ENCODE assay signal across 21 mouse cellular contexts in genomic region chr13:99121096-99121495, GRCm38 (mm10).
DNase-seq lines count a peak whose midpoint lies in the region; ATAC-seq lines count a peak whose summit lies in the region.
"Had no signal": no experiment of that assay in that cellular context is flagged by ENCODE, and none has a peak within 500 bp of the region (broad histone marks: within the 10 kb centered on the region; RNA-seq: fewer than 3 reads in every experiment).

No protein-coding gene starts in this region.

- no peak overlapping the region for H3K4me3 ChIP-seq in heart, embryonic 11.5 days (ENCODE audit: low read depth, low read length)
- H3K4me3 ChIP-seq in midbrain, embryonic 11.5 days (ENCODE audit: low read depth, low read length), result no peak overlapping the region
- H3K4me3 ChIP-seq in midbrain, embryonic 10.5 days, result no peak overlapping the region

- no peaks in the 10 kb centered on the region for H3K27me3 ChIP-seq in heart, embryonic 11.5 days (ENCODE audit: control insufficient read depth, insufficient read depth, low read length)
- no peaks in the 10 kb centered on the region for H3K27me3 ChIP-seq in midbrain, embryonic 11.5 days (ENCODE audit: control insufficient read depth, insufficient read depth, low read length)
- no peaks in the 10 kb centered on the region for H3K27me3 ChIP-seq in midbrain, embryonic 10.5 days (ENCODE audit: low read depth, poor library complexity, severe bottlenecking)
- H3K27me3 ChIP-seq: CH12.LX, Patski had no signal

- ATAC-seq in heart, embryonic 11.5 days (replicated peaks; ENCODE audit: insufficient number of reproducible peaks, low FRiP score, low TSS enrichment), result no peak
- ATAC-seq in midbrain, embryonic 11.5 days (ENCODE audit: low FRiP score), result no peak
- ATAC-seq: activated CD4-positive, CD25-positive, alpha-beta regulatory T cell, adult 4 months; CD4-positive, CD25-positive, alpha-beta regulatory T cell, adult 4 months; Patski had no signal

- no peaks in the 10 kb centered on the region for H3K9me3 ChIP-seq in heart, embryonic 11.5 days (replicated peaks; ENCODE audit: control insufficient read depth, low read length)
- no peaks in the 10 kb centered on the region for H3K9me3 ChIP-seq in midbrain, embryonic 11.5 days (ENCODE audit: control insufficient read depth, low read length)
- no peaks in the 10 kb centered on the region for H3K9me3 ChIP-seq in midbrain, embryonic 10.5 days (replicated peaks)
- H3K9me3 ChIP-seq: G1E had no signal

- H3K4me1 ChIP-seq in heart, embryonic 11.5 days (ENCODE audit: control insufficient read depth, insufficient read depth, low read length), result peaks cover 9% of the 10 kb centered on the region; the same call in 1 of the 2 replicates
- no peaks in the 10 kb centered on the region for H3K4me1 ChIP-seq in midbrain, embryonic 11.5 days (ENCODE audit: control insufficient read depth, insufficient read depth, low read length)
- H3K4me1 ChIP-seq in midbrain, embryonic 10.5 days, result peaks cover 13% of the 10 kb centered on the region

- H3K9ac ChIP-seq in heart, embryonic 11.5 days (ENCODE audit: low read depth, low read length), result no peak overlapping the region
- no peak overlapping the region for H3K9ac ChIP-seq in midbrain, embryonic 11.5 days (ENCODE audit: low read length)

- 91% methylated on average over 4 of the region's 4 CpGs for WGBS in heart, embryonic 11.5 days (ENCODE audit: insufficient replicate concordance)
- 94% methylated on average over 4 of the region's 4 CpGs for WGBS in midbrain, embryonic 11.5 days
- 97% methylated on average over 4 of the region's 4 CpGs for WGBS in midbrain, embryonic 10.5 days

- no peak overlapping the region for H3K27ac ChIP-seq in heart, embryonic 11.5 days (ENCODE audit: low read depth, low read length)
- no peak overlapping the region for H3K27ac ChIP-seq in midbrain, embryonic 11.5 days (ENCODE audit: low read depth, low read length)
- no peak overlapping the region for H3K27ac ChIP-seq in midbrain, embryonic 10.5 days (replicated peaks)

- peak; percentile 79 for DNase-seq in heart, adult 11 months
- DNase-seq in midbrain, embryonic 11.5 days (ENCODE audit: low spot score, missing footprints), result peak; percentile 61
- no peak for DNase-seq in midbrain, embryonic 10.5 days (ENCODE audit: low spot score)
- DNase-seq in testis, postnatal 10 days (ENCODE audit: low spot score), result peak; percentile 29
- no peak for DNase-seq in testis, postnatal 14 days (ENCODE audit: low spot score)
- DNase-seq: adrenal gland, adult 2 months; adrenal gland, adult 8-10 months; adrenal gland, postnatal 10 days; adrenal gland, postnatal 14 days; adrenal gland, postnatal 25 days; adrenal gland, postnatal 36 days; B cell, adult 2 months; cerebellum, adult 11 months; cerebellum, adult 11-12 months; cerebellum, adult 18-20 months had no signal

- H3K36me3 ChIP-seq in heart, embryonic 11.5 days (ENCODE audit: control insufficient read depth, insufficient read depth, low read length), result no peaks in the 10 kb centered on the region
- no peaks in the 10 kb centered on the region for H3K36me3 ChIP-seq in midbrain, embryonic 11.5 days (ENCODE audit: control insufficient read depth, insufficient read depth, low read length)
- H3K36me3 ChIP-seq in midbrain, embryonic 10.5 days, result no peaks in the 10 kb centered on the region
- H3K36me3 ChIP-seq: G1E had no signal

- no peak overlapping the region for H3K4me2 ChIP-seq in heart, embryonic 11.5 days
- no peak overlapping the region for H3K4me2 ChIP-seq in midbrain, embryonic 11.5 days

Comparison
In these comparisons a context has a peak if more than half of its experiments do, and no peak if none do; other contexts are left out.
1. DNase-seq: peak in heart, adult 11 months (single experiment), midbrain, embryonic 11.5 days (single experiment) and testis, postnatal 10 days (single experiment); none in midbrain, embryonic 10.5 days (single experiment) and testis, postnatal 14 days (single experiment).